ENCODE assay signal across 11 mouse cellular contexts in the genomic region with DNA sequence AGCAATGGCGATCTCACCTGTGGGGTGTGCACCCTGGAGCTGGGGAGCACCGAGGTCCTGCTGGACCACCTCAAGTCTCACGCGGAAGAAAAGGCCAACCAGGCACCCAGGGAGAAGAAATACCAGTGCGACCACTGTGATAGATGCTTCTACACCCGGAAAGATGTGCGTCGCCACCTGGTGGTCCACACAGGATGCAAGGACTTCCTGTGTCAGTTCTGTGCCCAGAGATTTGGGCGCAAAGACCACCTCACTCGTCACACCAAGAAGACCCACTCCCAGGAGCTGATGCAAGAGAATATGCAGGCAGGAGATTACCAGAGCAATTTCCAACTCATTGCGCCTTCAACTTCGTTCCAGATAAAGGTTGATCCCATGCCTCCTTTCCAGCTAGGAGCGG. TPM values are rescaled to one million over a fixed set of nuclear protein-coding genes. Genes with fewer than 3 reads are reported as not detected.
DNase-seq lines count a peak whose midpoint lies in the region; ATAC-seq lines count a peak whose summit lies in the region.
"Had no signal": no experiment of that assay in that cellular context is flagged by ENCODE, and none has a peak within 500 bp of the region (broad histone marks: within the 10 kb centered on the region; RNA-seq: fewer than 3 reads in every experiment).

No protein-coding gene starts in this region.

- peak; percentile 2 for DNase-seq in cerebellum, adult 8-10 months
- no peak for DNase-seq in cerebellum, adult 11-12 months
- DNase-seq in kidney, adult 9 months: peak; percentile 11
- DNase-seq in urinary bladder, postnatal 14 days (ENCODE audit: low spot score): peak; percentile 13
- DNase-seq in urinary bladder, adult 18-20 months (ENCODE audit: low spot score in 2 of 2): no peak
- no peak for DNase-seq in ovary, postnatal 36 days (ENCODE audit: low spot score)
- DNase-seq in right cerebral cortex, postnatal 36 days (ENCODE audit: low spot score in 2 of 2): no peak
- DNase-seq: right cerebral cortex, postnatal 25 days had no signal

- no peaks in the 10 kb centered on the region for H3K4me1 ChIP-seq in kidney, embryonic 16.5 days (ENCODE audit: insufficient read depth, low read length)
- H3K4me1 ChIP-seq: forebrain, embryonic 13.5 days had no signal

- H3K4me3 ChIP-seq in kidney, embryonic 16.5 days (ENCODE audit: low read length): no peak overlapping the region
- H3K4me3 ChIP-seq: forebrain, embryonic 13.5 days had no signal

- H3K27me3 ChIP-seq in kidney, embryonic 16.5 days (ENCODE audit: insufficient read depth, low read length): no peaks in the 10 kb centered on the region
- H3K27me3 ChIP-seq: forebrain, embryonic 13.5 days had no signal

- 80% methylated on average over 13 of the region's 13 CpGs for WGBS in kidney, embryonic 16.5 days

- H3K27ac ChIP-seq in kidney, embryonic 16.5 days (ENCODE audit: low read length): no peak overlapping the region
- H3K27ac ChIP-seq: forebrain, embryonic 13.5 days had no signal

- ATAC-seq in kidney, embryonic 16.5 days (ENCODE audit: low FRiP score, low TSS enrichment): no peak
- ATAC-seq: forebrain, embryonic 13.5 days had no signal

- H3K9me3 ChIP-seq in kidney, embryonic 16.5 days (ENCODE audit: low read length): no peaks in the 10 kb centered on the region
- H3K9me3 ChIP-seq: forebrain, embryonic 13.5 days had no signal

- H3K9ac ChIP-seq in kidney, embryonic 16.5 days (replicated peaks; ENCODE audit: low read length): no peak overlapping the region
- H3K9ac ChIP-seq: forebrain, embryonic 13.5 days had no signal

- H3K4me2 ChIP-seq in kidney, embryonic 16.5 days (replicated peaks; ENCODE audit: low read depth, low read length): no peak overlapping the region
- H3K4me2 ChIP-seq: forebrain, embryonic 13.5 days had no signal

- H3K36me3 ChIP-seq in kidney, embryonic 16.5 days (ENCODE audit: insufficient read depth, low read length): peaks cover 24% of the 10 kb centered on the region

RNA-seq across cellular contexts. Expression of a gene that starts 50.5 kb away (rescaled TPM):
- not detected in 2 replicates for polyA plus RNA-seq in kidney, embryonic 16.5 days (2015; fragmentation: Nextera tagmentation; extraction: Ambion mirVana)
- polyA plus RNA-seq: C2C12; forebrain, embryonic 13.5 days had no signal

Comparison
In these comparisons a context has a peak if more than half of its experiments do, and no peak if none do; other contexts are left out.
1. DNase-seq: peak in cerebellum, adult 8-10 months (single experiment), kidney, adult 9 months (single experiment) and urinary bladder, postnatal 14 days (single experiment); none in cerebellum, adult 11-12 months (single experiment), urinary bladder, adult 18-20 months (0 of 2), ovary, postnatal 36 days (single experiment) and right cerebral cortex, postnatal 36 days (0 of 2).